Mouse (Mus musculus): ENCODE results near the gene Aig1.

- no peak for TF ChIP-seq CTCF (IDR thresholded peaks at IDR 0.05; ENCODE audit: borderline replicate concordance, insufficient read depth, low read depth, low read length)
- TF ChIP-seq POLR2A (IDR thresholded peaks at IDR 0.05; ENCODE audit: borderline replicate concordance, insufficient read depth, low read length): no peak
Observed at GRCm38 (mm10) chr10:13727676-13728075, 141.1 kb downstream of the Aig1 start.
